Mouse (Mus musculus) c-Kit-positive CD71-positive TER-119-positive erythroid progenitor cells, embryonic 14.5 days (primary cell): ENCODE data around the gene Cox19.
A peak's percentile ranks its signal among the peaks of the same experiment; 100 is the strongest.
"Not testable (repeated sequence)": the region's sequence is repeated elsewhere in the genome, so short reads cannot be mapped to it uniquely, and the experiment has no call there.

Experiments used
- DNase-seq: peaks from one replicate; pipeline ENCODE4 v3.0.0-alpha.2; 2013; ENCODE audit warnings: low spot score

Cox19 gene

DNA sequence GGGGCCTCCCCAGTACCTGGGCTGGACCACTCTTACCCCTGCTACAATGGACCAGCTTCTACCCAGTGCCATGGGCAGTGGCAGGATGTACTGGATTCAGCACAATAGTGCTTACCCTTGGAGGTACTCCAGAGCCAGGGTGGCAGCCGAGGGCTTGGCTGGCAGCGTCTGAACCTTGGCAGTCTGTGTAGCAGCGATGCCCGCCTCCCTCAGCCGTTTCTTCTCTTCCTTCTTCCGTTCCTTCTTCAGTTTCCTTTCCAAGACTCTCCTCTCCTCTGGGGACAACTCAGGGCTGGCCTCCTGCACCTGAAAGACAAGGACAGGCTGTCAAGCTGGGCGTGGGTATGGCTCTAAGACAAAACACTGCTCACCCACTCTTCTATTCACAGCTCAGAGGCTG is 12.6 kb upstream of the Cox19 start:
- no peak for DNase-seq

DNA sequence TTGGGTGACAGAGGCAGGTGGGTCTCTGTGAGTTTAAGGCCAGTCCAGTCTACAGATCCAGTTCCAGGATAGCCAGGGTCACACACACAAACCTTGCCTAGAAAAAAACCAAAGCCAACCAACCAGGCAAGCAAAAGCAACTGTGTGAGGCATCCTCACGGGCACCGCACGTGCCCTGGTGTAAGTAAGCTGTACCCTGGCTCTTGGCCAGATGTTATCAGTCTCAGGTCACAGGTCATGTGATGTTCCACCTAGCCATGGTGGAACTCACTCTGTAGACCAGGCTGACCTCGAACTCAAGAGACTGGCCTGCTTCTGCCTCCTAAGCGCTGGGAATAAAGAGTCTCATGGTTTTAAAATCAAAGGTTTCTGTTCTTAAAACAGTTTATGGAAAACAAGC is 8.0 kb upstream of the Cox19 start:
- DNase-seq: no peak

DNA sequence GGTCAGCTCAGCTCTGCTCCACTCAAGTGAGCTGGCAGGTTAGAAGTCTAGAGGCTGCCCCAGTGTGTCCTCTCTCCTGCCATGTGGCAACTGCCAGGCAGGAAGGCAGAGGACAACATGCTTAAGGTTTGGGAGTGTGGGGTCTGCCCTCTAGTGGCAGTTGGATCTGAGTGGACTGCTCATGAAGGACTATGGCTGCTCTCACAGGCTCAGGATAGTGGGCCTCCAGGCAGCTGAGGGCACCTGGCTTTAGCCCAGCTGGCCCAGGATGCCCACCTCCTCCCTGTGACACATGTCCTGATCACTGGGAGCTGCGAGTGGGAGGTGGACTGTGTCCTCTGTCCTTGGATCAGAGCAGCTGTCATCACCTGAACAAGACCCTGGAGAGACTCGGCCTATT is 7.4 kb upstream of the Cox19 start:
- no peak for DNase-seq

DNA sequence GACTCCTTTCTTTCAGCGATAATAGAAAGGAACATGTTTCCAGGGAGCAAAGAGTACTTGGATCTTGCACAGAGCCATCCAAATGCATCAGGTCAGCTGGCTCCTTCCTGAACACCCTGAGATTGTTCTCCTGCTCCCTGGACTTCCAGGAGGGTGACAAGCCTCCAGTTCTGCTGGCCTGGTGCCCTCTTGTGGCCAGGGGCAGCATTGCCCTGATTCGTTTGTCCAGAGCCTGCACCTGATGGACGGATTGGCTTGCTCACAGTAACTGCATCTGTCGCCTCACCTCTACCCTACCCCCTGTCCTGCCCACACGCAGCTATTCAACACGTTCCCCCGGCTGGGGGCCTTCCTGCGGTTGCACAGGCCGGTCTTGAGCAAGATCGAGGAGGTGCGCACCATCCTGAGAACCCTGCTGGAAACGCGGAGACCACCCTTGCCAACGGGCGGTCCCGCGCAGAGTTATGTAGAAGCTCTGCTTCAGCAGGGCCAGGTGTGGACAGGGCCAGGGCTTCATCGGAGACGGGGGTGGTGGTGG is 4.1 kb upstream of the Cox19 start:
- DNase-seq: peak; percentile 68

DNA sequence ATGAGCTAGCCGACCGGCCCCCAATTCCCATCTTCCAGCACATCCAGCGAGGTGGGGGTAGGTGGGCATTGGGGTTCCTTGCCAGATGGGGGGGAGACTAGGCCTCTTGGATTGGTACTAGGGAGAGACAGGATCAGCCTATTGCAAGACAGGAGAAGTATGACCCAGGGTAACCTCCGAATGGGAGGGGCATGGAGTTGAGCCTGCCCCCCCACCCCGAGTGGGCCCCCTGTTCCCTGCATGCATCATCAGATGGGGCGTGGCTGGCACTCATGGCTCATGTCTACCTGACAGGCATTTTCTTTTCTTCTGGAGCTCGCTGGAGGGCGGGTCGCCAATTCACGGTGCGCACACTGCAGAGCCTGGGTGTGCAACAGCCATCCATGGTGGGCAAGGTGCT is 2.7 kb upstream of the Cox19 start:
- no peak for DNase-seq

DNA sequence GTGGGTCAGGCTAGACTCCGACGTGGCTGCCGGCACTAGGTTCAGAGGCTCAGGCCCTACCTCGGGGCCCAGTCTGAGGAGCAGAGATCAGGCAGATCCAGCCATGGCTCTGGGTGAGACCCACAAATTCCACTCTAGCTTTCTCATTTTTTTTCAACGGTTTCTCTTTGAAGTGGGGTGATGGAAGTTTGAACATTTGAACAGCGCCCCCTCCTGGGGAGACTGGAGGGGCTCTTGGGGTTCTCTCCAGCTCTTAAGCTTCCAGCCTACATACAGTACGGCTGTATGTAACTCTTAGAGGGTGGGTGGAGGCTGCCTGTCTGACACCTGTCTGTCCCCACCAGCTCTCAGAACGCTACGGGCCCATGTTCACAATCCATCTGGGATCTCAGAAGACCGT is 2.3 kb upstream of the Cox19 start:
- peak; percentile 80 for DNase-seq

DNA sequence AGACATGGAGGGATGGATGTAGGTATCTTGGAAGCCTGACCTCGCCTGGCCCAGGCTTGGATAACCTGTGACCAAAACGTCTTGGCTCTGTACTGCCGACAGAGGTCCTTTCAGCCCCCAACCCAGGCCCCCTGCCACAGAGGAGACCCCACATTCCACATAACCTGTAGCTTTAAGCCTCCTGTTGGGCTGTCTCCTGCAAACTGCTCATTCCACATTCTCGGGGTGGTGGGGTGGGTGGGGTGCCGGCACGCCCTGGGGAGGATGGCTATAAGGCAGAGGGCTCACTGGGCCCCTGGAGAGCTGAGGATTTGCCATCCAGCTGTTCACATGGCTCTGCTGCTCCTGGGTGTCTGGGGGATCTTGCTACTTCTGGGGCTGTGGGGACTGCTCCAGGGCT is 1.1 kb upstream of the Cox19 start, which contains the start of gene Cyp2w1:
Cyp2w1 (plus strand) TSS at position 301 of the 400 bp plus-strand sequence.
- no peak for DNase-seq

DNA sequence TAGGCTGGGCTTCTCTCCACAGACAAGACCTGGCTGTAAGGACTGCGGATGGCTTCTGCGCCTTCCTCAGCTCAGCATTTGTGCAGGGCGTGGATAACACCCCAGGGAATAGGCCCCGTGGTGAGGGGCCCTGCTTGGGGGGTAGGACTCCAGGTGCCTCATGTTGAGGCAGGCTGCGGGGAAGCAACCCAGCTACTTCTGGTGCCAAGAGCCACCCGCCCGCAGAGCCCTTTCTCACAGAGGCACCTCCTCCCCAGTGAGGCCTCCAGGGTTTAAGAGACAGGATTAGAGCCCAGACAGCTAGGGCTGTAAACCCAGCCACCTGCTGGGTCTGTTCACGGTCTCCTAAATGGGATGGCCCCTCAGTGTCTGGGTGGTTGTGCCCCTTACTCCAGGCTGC is 410 bp upstream of the Cox19 start:
- DNase-seq: no peak

DNA sequence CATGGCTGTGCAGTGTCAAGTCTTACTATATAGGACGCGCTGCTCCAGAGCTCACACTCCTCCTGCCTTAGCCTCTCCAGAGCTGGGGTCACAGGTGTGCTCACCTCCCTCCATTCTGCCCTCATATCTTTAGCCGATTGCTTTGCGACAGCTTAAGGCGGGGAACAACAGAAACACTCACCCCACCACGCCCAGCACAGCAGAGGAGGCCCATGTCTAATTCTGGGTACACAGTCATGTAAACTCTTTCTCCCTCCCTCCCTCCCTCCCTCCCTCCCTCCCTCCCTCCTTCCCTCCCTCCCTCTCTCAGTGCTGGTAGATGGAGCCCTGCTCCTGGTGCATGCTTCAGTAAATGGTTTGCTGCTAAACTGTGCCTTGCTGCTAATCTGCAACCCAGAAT is 1.5 kb downstream of the Cox19 start:
- DNase-seq: peak; percentile 56

DNA sequence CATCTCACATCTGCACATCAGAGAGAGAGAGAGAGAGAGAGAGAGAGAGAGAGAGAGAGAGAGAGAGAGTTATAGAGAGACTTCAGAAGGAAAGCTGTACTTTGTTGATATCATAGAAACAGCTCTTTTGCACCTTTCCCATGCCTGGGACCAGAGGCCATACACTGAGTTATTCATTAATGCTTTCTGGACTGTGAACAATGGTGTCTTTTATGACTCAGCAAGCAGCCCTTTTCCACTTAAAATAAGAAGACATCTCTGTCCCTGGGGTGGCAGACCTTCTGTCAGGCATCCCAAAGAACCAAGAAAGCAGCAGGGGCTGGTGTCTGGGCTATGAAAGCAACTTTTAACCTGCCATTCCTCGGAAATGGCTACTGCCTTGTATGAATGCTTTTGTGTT is 4.0 kb downstream of the Cox19 start:
- no peak for DNase-seq

DNA sequence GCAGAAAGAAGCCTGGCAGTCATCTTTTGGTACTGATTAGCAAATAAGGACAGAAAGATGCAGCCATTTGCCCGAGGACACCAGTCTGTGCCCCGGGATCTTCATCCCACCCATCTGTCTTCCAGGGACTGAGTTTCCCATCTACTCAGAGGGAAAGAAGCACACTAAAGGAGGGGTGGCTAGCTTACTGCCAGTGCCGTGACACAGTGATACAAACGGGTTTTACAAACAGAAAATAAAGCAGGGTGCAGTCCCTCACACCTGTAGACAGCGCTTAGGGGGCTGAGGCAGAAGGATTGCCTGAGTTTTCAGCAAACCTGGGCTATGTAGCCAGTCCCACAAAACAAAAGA is 5.9 kb downstream of the Cox19 start:
- no peak for DNase-seq

DNA sequence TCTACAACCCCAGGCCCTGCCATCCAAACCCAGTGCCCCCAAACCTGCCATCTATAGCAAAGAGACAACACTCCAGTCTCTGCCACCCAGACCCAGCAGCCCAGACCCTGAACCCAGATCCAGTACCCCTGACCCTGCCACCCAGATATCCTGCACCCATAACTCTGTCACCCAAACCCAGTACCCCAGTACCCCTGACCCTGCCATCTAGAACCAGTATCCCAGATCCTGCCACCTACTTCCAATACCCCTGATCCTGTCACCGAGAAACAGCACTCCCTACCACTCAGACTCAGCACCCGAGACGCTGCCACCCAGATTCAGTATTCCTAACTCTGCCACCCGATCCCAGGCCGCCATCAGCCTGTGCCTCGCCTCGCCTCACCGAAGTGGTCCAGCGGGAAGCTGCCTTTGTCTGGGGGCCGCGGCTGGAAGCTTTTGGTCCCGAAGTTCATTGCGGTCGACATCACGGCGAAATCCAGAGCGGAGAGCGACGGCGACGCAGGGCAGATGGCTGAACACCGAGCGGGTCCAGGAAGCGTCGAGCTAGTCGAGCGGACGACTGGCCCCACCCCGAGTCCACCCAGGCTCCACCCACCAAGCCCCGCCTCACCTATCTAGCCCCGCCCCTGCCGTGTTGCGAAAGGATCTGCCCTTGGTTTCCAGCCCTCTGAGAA is 6.4 kb downstream of the Cox19 start:
- DNase-seq: peak; percentile 94

DNA sequence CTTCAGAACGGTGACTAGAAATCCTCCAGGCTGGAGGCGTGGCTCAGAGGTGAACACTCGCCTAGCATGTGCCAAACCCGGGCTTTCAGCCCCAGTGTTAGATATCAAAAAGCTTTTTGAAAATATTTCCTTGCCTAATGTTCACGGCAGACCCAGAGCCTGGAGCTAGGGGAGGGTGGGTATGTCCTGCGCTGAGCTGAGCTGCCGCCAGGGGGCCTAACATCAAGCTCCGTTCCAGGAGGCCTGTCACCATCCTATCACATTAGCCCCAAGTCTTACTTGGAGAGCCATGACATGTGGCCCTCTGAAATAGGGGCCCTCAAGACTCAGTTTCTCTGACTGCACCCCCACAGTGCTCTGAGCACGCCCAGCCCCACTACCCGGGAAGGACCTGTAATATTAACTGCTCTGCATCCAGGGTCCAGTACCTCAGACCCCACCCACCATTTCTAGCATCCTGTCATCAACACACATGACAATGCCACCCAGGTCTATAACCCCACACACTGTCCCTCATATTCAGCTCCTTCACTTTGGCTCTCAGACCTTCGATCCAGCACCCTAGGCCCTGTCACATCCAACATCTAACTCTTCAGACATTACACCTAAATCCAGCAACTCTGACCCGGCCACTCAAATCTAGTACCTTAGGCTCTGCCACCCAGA is 7.1 kb downstream of the Cox19 start:
- peak; percentile 83 for DNase-seq

DNA sequence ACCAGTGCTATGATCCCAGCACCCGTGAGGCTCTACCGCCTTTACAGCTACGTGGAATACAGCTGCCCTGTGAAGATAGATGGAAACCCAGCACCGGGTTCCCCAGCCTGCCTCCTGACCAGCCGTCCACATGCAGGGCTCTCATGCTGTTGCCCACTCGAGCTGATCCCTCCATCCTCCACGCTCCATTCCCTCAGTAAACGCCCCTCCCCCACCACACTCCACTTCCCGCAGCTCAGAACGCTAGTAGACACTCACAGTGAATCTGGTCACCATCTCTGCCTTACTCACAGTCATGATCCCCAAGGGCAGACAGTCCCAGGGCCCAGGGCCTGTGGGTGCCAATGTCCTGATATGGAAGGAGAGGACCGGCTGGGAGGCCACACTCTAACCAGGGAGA is 12.3 kb downstream of the Cox19 start:
- no peak for DNase-seq

DNA sequence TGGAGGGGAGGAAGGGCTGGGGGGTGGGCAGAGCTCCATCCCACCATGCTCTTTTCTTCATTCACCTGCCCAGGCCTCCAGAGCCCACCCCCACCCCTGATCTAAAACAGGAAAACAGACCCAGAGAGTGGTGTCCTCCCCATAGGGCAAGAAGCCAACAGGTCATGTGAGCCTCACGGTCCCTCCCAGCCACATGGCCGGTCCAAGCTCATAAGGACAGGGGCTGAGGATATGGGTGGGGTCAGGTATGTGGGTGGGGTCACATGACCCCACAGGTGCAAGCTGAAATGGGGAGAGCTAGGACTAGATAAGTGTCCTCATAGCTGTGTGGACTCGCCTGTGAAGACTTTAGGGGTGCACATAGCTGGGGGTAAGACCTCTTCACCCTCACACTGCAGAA is 12.8 kb downstream of the Cox19 start:
- DNase-seq: no peak

DNA sequence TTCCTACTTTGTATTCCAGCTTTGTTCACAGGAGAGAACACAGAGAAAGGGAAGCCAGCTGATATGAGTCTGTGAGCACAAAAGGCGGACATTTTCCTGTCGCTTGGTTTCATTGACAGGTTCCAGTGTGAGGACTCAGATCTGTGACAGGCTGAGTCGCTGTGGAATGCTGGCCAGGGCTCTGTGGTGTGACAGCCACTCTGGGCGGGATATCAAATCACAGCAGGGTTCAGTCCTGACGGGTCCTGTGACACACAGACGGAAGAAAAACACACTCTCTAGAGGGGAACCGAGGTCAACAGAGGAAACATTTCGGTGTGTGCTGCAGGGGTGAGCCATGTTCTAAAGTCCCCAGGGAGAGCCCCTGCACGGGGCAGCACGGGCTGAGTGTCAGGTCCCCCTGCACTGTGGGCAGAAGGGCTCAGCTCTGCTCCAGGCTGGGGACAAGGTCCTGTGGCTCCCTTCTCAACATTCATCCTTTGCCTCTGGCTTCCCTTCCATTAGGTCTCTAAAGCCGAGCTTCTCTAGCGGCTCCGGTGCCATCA is 13.3 kb downstream of the Cox19 start:
- DNase-seq: no peak

DNA sequence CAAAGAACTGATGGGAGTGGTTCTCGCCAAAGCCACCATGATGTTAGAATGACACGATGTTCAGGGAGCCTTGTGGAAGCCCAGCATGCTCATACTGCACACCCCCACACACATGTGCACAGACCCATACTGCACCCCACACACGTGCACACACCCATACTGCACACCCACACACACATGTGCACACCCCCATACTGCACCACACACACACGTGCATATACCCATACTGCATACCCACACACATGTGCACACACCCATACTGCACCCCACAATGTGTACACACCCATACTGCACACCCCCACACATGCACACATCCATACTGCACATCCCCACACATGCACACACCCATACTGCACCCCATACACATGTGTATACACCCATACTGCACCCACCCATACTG is 15.6 kb downstream of the Cox19 start:
- DNase-seq: no peak

DNA sequence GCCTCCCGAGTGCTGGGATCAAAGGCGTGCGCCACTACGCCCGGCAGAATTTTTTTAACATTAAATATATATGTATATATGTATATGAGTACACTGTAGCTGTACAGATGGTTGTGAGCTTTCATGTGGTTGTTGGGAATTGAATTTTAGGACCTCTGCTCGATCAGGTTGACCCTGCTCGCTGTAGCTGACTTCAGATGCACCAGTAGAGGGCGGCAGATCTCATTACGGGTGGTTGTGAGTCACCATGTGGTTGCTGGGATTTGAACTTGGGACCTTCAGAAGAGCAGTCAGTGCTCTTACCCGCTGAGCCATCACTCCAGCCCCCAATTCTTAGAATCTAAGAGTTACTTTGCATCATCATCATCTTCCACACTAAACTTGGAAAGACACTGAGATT is 16.8 kb downstream of the Cox19 start:
- DNase-seq: not testable (repeated sequence)

DNA sequence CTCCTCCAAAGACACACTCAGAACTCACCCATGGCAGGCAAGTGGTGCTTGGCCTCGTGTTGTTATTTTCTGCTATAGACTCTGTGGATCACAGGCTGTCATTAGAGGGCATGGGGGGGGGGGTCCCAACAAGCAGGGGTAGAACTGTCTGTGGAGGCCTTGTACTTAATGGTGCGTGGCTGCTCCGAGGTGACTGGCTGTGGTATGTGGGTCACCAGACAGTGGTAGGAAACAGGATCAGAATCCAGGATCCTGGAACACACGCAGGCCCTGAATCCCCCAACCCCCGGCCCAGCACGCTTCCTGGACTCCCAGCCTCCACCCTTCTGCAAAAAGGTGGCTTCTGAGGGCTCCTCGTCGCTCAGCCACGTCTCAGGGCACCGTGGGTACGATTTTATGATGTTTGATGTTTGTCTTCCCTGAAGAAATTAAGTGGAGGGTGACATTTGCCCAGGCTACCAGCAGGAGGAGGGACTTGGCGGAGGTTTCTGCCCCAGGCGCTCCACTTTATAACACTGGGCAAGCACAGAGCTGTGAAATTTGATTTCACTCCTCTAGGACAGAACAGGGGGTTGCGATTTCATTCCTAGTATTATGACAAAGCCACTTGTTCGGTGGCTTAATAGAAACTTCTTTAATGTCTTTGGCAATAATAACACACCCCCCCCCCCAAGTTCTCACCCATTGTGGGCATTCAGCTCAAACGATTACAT is 17.8 kb downstream of the Cox19 start:
- DNase-seq: no peak

DNA sequence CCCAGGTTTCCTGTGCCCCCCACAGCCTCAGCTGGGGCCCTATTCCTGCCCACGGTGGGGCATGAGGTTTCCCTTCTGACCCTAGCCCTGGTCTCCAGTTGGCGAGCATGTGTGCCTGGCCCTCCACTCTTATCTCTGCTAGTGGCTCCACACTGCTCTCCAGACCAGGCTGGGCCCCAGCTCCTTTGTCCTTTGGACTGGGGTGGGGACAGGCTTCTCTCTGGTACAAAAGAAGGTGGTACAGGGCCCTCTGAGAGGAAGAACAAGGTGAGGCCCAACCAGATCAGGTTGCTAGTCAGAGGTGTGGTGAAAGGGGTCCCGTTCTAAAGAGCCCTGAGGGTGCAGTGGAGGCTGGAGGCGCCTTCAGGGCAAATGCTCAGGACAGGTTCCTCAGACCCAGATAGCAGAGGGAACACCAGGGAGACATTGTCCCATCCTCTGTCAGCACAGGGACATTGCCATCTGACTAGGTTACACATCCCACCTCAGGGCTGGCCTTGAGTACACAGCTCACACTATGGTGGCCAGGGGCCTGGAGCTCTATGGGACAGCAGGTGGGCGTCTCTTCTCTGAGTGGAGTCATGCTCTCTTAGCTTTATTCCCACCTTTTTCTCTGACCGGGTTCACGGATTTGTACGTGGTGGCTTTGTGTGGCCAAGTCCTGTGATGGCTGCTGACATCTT is 18.5 kb downstream of the Cox19 start:
- no peak for DNase-seq

DNA sequence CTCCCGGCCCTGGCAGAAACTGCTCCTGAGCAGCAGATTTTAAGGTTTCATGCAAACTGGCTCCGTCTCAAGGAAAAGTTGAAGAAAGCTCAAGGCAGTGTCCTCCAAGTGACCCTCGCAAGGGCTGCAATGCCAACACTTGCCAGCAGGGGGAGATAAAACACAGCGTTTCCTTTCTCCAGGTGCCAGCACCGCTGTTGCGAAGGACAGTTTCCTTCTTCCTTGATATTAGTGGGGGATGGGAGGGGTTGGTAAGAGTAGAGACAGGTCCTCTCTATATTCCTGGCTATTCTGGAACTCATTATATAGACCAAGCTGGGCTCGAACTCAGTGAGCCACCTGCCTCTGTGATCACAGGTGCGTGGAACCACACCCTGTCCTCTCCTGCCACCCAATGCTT is 19.5 kb downstream of the Cox19 start:
- peak; percentile 72 for DNase-seq

DNA sequence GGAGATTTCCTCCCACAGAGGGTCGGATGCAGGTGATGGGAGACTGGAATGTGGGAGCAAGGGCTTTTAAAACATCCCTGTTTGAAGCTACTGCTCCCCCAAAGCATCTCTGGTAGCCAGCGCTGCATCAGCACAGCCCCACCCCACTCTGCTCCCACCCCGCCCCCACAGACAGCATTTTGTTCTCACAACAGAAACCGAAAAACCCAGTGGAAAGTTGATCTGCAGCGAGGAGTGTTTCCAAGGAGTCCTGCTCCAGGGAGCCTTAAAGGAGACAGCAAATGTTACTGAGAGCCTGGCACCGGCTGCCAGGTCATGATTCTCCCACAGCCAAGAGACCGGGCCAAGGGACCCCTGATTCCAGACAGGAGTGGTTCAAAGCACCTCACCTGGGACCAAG is 20.5 kb downstream of the Cox19 start:
- DNase-seq: no peak
